Mouse (Mus musculus) liver, adult 2 months (tissue): ENCODE results near the gene Bmx. TPM values are rescaled to one million over a fixed set of nuclear protein-coding genes. Genes with fewer than 3 reads are reported as not detected.

Source experiments
- DNase-seq: peaks from one replicate; pipeline ENCODE4 v3.0.0-alpha.2; 2011; ENCODE audit warnings: low read depth, low spot score; ENCODE audit errors: extremely low read depth
- H3K27ac ChIP-seq: fragments of 200-500 bp; replicated peaks from 2 replicates; pipeline ENCODE4 v1.5.1; 2012; ENCODE audit warnings: low read depth, mild to moderate bottlenecking, control low read depth, inconsistent platforms, low read length; ENCODE audit not compliant: insufficient read depth
- H3K27me3 ChIP-seq: fragments of 200-500 bp; 2 replicates; pipeline ENCODE4 v1.6.1; 2012; ENCODE audit warnings: mild to moderate bottlenecking, moderate library complexity, low read length, inconsistent platforms; ENCODE audit not compliant: control insufficient read depth, insufficient read depth
- H3K36me3 ChIP-seq: fragments of 200-500 bp; 2 replicates; pipeline ENCODE4 v1.6.1; 2012; ENCODE audit warnings: low read length, inconsistent platforms; ENCODE audit not compliant: control insufficient read depth, insufficient read depth
- H3K4me1 ChIP-seq: fragments of 200-500 bp; 2 replicates; pipeline ENCODE4 v1.6.1; 2011; ENCODE audit warnings: low read length; ENCODE audit not compliant: control insufficient read depth, insufficient read depth
- H3K4me3 ChIP-seq: fragments of 200-500 bp; 2 replicates; pipeline ENCODE4 v1.5.1; 2011; ENCODE audit warnings: low read depth, mild to moderate bottlenecking, control low read depth, low read length, moderate library complexity; ENCODE audit not compliant: insufficient read depth
- H3K79me2 ChIP-seq: fragments of 200-500 bp; 2 replicates; pipeline ENCODE4 v1.6.1; 2012; ENCODE audit warnings: inconsistent platforms, mild to moderate bottlenecking, low read length, moderate library complexity; ENCODE audit not compliant: control insufficient read depth, insufficient read depth
- H3K9ac ChIP-seq: fragments of 200-500 bp; 2 replicates; pipeline ENCODE4 v1.6.1; 2012; ENCODE audit warnings: low read depth, mild to moderate bottlenecking, control low read depth, inconsistent platforms, low read length
- CTCF ChIP-seq: fragments of 200-500 bp; IDR thresholded peaks from 2 replicates; pipeline ENCODE4 v1.5.1; 2011; ENCODE audit warnings: low read depth, low read length, control low read depth
- POLR2A ChIP-seq: fragments of 200-500 bp; IDR thresholded peaks from 2 replicates; pipeline ENCODE4 v1.6.1; 2011; ENCODE audit warnings: low read length, control low read depth; ENCODE audit not compliant: insufficient read depth; ENCODE audit errors: extremely low read depth
- WGBS: fragments of 180-500 bp; shearing (Covaris S2); methylation state at CpG from one replicate; pipeline ENCODE4 v1.1.7; 2018; 5-methylcytosine and 5-hydroxymethylcytosine counted together
- polyA plus RNA-seq: library from polyadenylated mRNA; depleted of rRNA; stranded (reverse); fragments of >200 nt; gene quantifications from 2 replicates; pipeline ENCODE4 v1.2.3, GENCODE M21; 2012
- total RNA-seq: library from RNA; depleted of rRNA; stranded (reverse); fragments of >200 nt; gene quantifications from 2 replicates; pipeline ENCODE4 v1.2.3, GENCODE M21; 2014

Gene Bmx
- total and polyA plus RNA-seq, 2 experiments = 0.28 TPM; not detected in 1

DNA sequence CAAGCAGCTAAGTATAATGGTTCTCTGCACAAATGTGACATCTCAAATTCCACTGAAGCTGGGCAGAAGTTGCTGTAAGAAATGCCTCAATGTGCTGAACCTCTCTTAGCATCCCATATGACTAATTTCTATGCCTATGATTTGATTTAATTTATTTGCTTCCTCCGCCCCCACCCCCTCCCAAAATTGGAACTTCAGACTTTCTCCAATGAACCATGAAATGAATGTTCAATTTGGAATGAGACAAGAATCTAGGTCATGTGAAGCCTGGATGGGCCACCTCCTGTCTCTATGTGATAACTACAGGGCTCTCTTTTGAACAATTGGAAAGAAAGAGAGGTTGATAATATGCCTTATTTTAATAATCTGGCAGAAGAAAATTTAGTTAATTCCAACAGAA is 82.7 kb downstream of the Bmx start:
- H3K36me3 ChIP-seq = no peaks in the 10 kb centered on the region
- no peak overlapping the region for H3K27ac ChIP-seq
- 100% methylated on average over 1 of the region's 1 CpGs for WGBS
- H3K79me2 ChIP-seq = no peaks in the 10 kb centered on the region
- no peaks in the 10 kb centered on the region for H3K4me1 ChIP-seq
- no peaks in the 10 kb centered on the region for H3K27me3 ChIP-seq
- no peak overlapping the region for H3K4me3 ChIP-seq
- H3K9ac ChIP-seq = no peak overlapping the region
- no peak for TF ChIP-seq CTCF
- TF ChIP-seq POLR2A = no peak
- no peak for DNase-seq

DNA sequence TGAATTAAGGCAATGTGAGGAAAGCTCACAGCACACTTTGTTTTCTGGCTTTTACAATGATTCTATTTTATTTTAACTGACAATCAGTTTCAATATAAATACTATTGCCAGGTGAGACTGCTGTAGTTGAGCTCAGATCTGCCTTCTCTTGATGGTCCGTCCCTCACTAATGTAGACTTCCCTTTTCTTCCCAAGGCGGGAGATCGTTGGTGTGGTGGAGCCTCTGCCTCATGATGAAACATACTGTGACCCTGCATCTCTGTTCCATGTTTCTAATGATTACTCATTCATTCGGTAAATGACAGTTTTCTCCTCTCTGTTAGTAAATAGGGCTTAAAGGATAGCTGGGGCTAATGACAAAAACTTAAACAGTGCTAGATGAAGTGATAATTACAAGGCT is 84.1 kb downstream of the Bmx start:
- Histone ChIP-seq H3K36me3 (no peaks in the 10 kb centered on the region), H3K79me2 (no peaks in the 10 kb centered on the region), H3K27ac (no peak overlapping the region), H3K4me3 (no peak overlapping the region), H3K4me1 (no peaks in the 10 kb centered on the region), H3K9ac (no peak overlapping the region), H3K27me3 (no peaks in the 10 kb centered on the region)
- WGBS = 81% methylated on average over 4 of the region's 4 CpGs
- DNase-seq = no peak
- TF ChIP-seq CTCF = no peak
- TF ChIP-seq POLR2A = no peak

DNA sequence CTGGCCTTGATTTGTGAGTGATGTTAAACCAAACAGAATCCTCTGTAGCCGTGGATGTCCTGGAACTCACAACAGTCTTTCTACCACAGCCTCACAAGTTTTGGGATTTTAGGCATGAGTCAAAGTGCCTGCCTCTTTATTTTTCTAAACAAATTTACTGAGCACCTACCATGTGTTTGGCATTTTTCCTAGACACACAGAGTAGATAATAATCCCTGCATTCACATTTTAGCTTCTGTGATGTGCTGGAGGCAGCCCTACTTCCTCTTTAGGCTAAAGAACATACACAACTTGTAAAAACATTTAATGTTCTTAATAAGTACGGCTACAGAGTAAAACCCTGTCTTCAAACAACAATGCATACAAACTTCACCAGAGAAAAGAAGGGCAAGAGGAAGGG is 87.0 kb downstream of the Bmx start:
- Histone ChIP-seq H3K4me3 (no peak overlapping the region), H3K36me3 (no peaks in the 10 kb centered on the region), H3K27ac (no peak overlapping the region), H3K79me2 (no peaks in the 10 kb centered on the region), H3K9ac (no peak overlapping the region), H3K4me1 (no peaks in the 10 kb centered on the region), H3K27me3 (no peaks in the 10 kb centered on the region)
- no peak for TF ChIP-seq POLR2A
- no peak for TF ChIP-seq CTCF
- 77% methylated on average over 2 of the region's 2 CpGs for WGBS
- DNase-seq = no peak

DNA sequence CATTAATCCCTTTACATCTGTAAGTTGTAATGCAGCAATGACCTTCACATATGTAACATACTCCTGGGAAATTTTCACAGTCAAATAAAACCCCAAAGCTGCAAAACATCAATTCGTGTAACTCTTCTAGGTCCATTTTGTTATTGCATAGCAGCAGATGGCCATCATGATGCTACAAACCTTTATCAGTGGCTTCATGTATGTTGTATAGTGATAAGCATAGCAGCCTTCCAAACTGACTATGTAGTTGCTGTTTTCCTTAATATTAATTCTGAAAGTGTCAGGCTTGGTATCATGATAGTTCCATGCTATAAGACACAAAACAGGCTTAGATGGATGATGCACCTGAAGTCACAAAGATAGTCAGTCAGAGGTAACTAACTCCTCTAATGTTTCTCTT is 93.3 kb downstream of the Bmx start:
- DNase-seq = no peak
- no peaks in the 10 kb centered on the region for H3K79me2 ChIP-seq
- H3K4me3 ChIP-seq = no peak overlapping the region
- H3K36me3 ChIP-seq = no peaks in the 10 kb centered on the region
- H3K4me1 ChIP-seq = no peaks in the 10 kb centered on the region
- no peaks in the 10 kb centered on the region for H3K27me3 ChIP-seq
- no peak overlapping the region for H3K27ac ChIP-seq
- no peak overlapping the region for H3K9ac ChIP-seq
- 93% methylated on average over 1 of the region's 1 CpGs for WGBS
- no peak for TF ChIP-seq CTCF
- no peak for TF ChIP-seq POLR2A

DNA sequence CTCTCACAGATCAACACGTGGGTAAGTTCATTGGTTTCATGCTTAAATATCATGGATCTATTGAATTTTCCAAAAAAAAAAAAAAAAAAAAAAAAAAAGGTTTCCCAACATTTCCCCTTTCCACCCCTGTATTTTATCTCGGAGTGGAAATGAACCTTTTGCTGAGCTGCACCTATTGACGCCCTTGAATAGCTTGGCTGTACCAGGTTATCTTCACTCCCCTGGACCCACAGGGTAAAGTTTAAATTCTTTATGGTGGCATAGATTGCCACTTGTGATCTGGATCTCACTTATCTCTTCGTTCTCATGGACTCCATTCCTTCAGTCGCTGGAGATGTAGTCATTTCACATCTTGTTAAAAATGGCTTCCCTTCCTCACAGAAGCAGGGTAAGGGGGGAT is 103.4 kb downstream of the Bmx start:
- H3K79me2 ChIP-seq = no peaks in the 10 kb centered on the region
- no peaks in the 10 kb centered on the region for H3K27me3 ChIP-seq
- H3K36me3 ChIP-seq = no peaks in the 10 kb centered on the region
- H3K9ac ChIP-seq = no peak overlapping the region
- H3K27ac ChIP-seq = no peak overlapping the region
- H3K4me3 ChIP-seq = no peak overlapping the region
- WGBS = 86% methylated on average over 5 of the region's 5 CpGs
- no peaks in the 10 kb centered on the region for H3K4me1 ChIP-seq
- TF ChIP-seq CTCF (no peak), POLR2A (no peak)
- DNase-seq = no peak

DNA sequence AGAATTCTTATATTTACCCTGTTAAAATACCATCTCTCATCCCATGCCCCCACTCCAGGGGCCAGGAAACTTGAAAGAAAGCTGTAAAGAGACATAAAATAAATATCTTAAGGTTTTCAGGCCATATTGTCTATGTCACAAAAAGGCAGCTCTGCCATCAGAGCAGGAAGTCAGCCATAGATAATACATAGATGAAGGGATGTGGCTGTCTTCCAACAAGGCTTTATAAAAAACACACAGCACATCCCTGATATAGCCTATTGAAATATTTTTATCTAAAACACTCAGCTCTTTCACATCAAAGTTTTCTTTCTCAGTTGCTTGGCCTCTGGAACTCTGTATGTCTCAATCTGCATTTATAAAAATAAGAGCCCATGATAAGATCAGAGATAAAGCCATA is 104.4 kb downstream of the Bmx start:
- Histone ChIP-seq H3K79me2 (no peaks in the 10 kb centered on the region), H3K9ac (no peak overlapping the region), H3K36me3 (no peaks in the 10 kb centered on the region), H3K4me3 (no peak overlapping the region), H3K4me1 (no peaks in the 10 kb centered on the region), H3K27me3 (no peaks in the 10 kb centered on the region), H3K27ac (no peak overlapping the region)
- no peak for TF ChIP-seq POLR2A
- DNase-seq = no peak
